ENCODE assay signal across 23 mouse cellular contexts in genomic region chr11:63879261-63879660, GRCm38 (mm10). TPM values are rescaled to one million over a fixed set of nuclear protein-coding genes. Genes with fewer than 3 reads are reported as not detected.
DNase-seq lines count a peak whose midpoint lies in the region; ATAC-seq and TF ChIP-seq lines count a peak whose summit lies in the region.
"Had no signal": no experiment of that assay in that cellular context is flagged by ENCODE, and none has a peak within 500 bp of the region (broad histone marks: within the 10 kb centered on the region; RNA-seq: fewer than 3 reads in every experiment).

No protein-coding gene starts in this region.

- ATAC-seq in heart, embryonic 13.5 days (ENCODE audit: extremely low read depth, insufficient number of reproducible peaks, low FRiP score, low TSS enrichment) = no peak
- no peak for ATAC-seq in lung, postnatal 0 days
- no peak; the same call in 1 of the 2 replicates for ATAC-seq in stomach, postnatal 0 days (ENCODE audit: low FRiP score, low TSS enrichment)
- ATAC-seq in midbrain, postnatal 0 days (ENCODE audit: low FRiP score) = no peak
- ATAC-seq: midbrain, embryonic 15.5 days had no signal

- DNase-seq in gastrocnemius, adult 18-20 months (ENCODE audit: low spot score) = peak; percentile 26
- no peak for DNase-seq in gastrocnemius, postnatal 10 days
- DNase-seq in heart, postnatal 36 days = no peak
- DNase-seq in lung, postnatal 0 days (ENCODE audit: low spot score) = peak; percentile 43
- DNase-seq in lung, postnatal 10 days = no peak
- DNase-seq in stomach, postnatal 0 days (ENCODE audit: low spot score) = no peak
- DNase-seq in midbrain, postnatal 0 days (ENCODE audit: low spot score) = no peak
- DNase-seq: adrenal gland, postnatal 25 days; cerebellum, adult 11 months; cerebellum, postnatal 25 days; embryo, embryonic 11 days; gastrocnemius, postnatal 14 days; kidney, adult 8-10 months; right cerebral cortex, postnatal 14 days; thymus, adult 18-20 months had no signal

- TF ChIP-seq EP300 in lung, postnatal 0 days (IDR thresholded peaks at IDR 0.05) = no peak
- TF ChIP-seq EP300 in stomach, postnatal 0 days (optimal IDR thresholded peaks at IDR 0.05) = peak; percentile 75

- intact Hi-C loops in heart, postnatal 36 days (cut with DNase I) = no loop called here

- no peak overlapping the region for H3K27ac ChIP-seq in heart, embryonic 13.5 days (replicated peaks)
- H3K27ac ChIP-seq in lung, postnatal 0 days (ENCODE audit: low read length) = no peak overlapping the region
- no peak overlapping the region for H3K27ac ChIP-seq in stomach, postnatal 0 days (replicated peaks)
- no peak overlapping the region for H3K27ac ChIP-seq in midbrain, postnatal 0 days (ENCODE audit: low read depth, low read length)
- H3K27ac ChIP-seq: forebrain, embryonic 10.5 days; heart, embryonic 15.5 days; hindbrain, embryonic 12.5 days; limb, embryonic 13.5 days; midbrain, embryonic 15.5 days; neural tube, embryonic 15.5 days had no signal

- H3K9ac ChIP-seq in heart, embryonic 13.5 days = no peak overlapping the region
- H3K9ac ChIP-seq in lung, postnatal 0 days (replicated peaks; ENCODE audit: low read depth) = no peak overlapping the region
- H3K9ac ChIP-seq in stomach, postnatal 0 days (ENCODE audit: low read length) = no peak overlapping the region
- H3K9ac ChIP-seq in midbrain, postnatal 0 days (replicated peaks; ENCODE audit: low read length, poor library complexity, severe bottlenecking) = no peak overlapping the region
- H3K9ac ChIP-seq: heart, embryonic 15.5 days; hindbrain, embryonic 12.5 days; limb, embryonic 13.5 days; midbrain, embryonic 15.5 days; neural tube, embryonic 15.5 days had no signal

- WGBS in heart, embryonic 13.5 days = 36% methylated on average over 10 of the region's 10 CpGs
- WGBS in lung, postnatal 0 days = 40% methylated on average over 10 of the region's 10 CpGs
- 27% methylated on average over 10 of the region's 10 CpGs for WGBS in stomach, postnatal 0 days
- WGBS in midbrain, postnatal 0 days = 75% methylated on average over 10 of the region's 10 CpGs

- peaks cover 5% of the 10 kb centered on the region; the same call in 1 of the 2 replicates for H3K4me1 ChIP-seq in heart, embryonic 13.5 days
- H3K4me1 ChIP-seq in lung, postnatal 0 days (ENCODE audit: insufficient read depth, low read depth, low read length) = no peaks in the 10 kb centered on the region
- H3K4me1 ChIP-seq in stomach, postnatal 0 days (replicated peaks; ENCODE audit: control insufficient read depth, insufficient read depth) = no peaks in the 10 kb centered on the region
- no peaks in the 10 kb centered on the region for H3K4me1 ChIP-seq in midbrain, postnatal 0 days (ENCODE audit: insufficient read depth, low read length)
- H3K4me1 ChIP-seq: forebrain, embryonic 10.5 days; heart, embryonic 15.5 days; hindbrain, embryonic 12.5 days; midbrain, embryonic 15.5 days; neural tube, embryonic 15.5 days had no signal

- TF ChIP-seq CTCF in lung, postnatal 0 days (IDR thresholded peaks at IDR 0.05) = no peak
- TF ChIP-seq CTCF in stomach, postnatal 0 days (IDR thresholded peaks at IDR 0.05; ENCODE audit: low read depth) = no peak
- TF ChIP-seq CTCF in midbrain, postnatal 0 days (IDR thresholded peaks at IDR 0.05) = no peak

- no peak overlapping the region for H3K4me3 ChIP-seq in heart, embryonic 13.5 days
- no peak overlapping the region for H3K4me3 ChIP-seq in lung, postnatal 0 days (ENCODE audit: low read depth, low read length)
- no peak overlapping the region for H3K4me3 ChIP-seq in stomach, postnatal 0 days (ENCODE audit: low read depth, low read length)
- no peak overlapping the region for H3K4me3 ChIP-seq in midbrain, postnatal 0 days (ENCODE audit: low read depth, low read length)
- H3K4me3 ChIP-seq: forebrain, embryonic 10.5 days; heart, embryonic 15.5 days; hindbrain, embryonic 12.5 days; limb, embryonic 13.5 days; midbrain, embryonic 15.5 days; neural tube, embryonic 15.5 days had no signal

- H3K4me2 ChIP-seq in heart, embryonic 13.5 days = peak overlapping the region; percentile 22; the same call in 1 of the 2 replicates
- H3K4me2 ChIP-seq in lung, postnatal 0 days (replicated peaks; ENCODE audit: low read depth, low read length) = no peak overlapping the region
- no peak overlapping the region for H3K4me2 ChIP-seq in stomach, postnatal 0 days (replicated peaks; ENCODE audit: low read depth)
- no peak overlapping the region for H3K4me2 ChIP-seq in midbrain, postnatal 0 days (ENCODE audit: low read depth, low read length, poor library complexity, severe bottlenecking)
- H3K4me2 ChIP-seq: heart, embryonic 15.5 days; hindbrain, embryonic 12.5 days; limb, embryonic 13.5 days; midbrain, embryonic 15.5 days; neural tube, embryonic 15.5 days had no signal

- no peaks in the 10 kb centered on the region for H3K9me3 ChIP-seq in heart, embryonic 13.5 days
- no peaks in the 10 kb centered on the region for H3K9me3 ChIP-seq in lung, postnatal 0 days (ENCODE audit: low read length)
- no peaks in the 10 kb centered on the region for H3K9me3 ChIP-seq in stomach, postnatal 0 days (ENCODE audit: control insufficient read depth, low read length)
- no peaks in the 10 kb centered on the region for H3K9me3 ChIP-seq in midbrain, postnatal 0 days (ENCODE audit: low read length)
- H3K9me3 ChIP-seq: forebrain, embryonic 10.5 days; heart, embryonic 15.5 days; hindbrain, embryonic 12.5 days; limb, embryonic 13.5 days; midbrain, embryonic 15.5 days; neural tube, embryonic 15.5 days had no signal

- H3K27me3 ChIP-seq in heart, embryonic 13.5 days (replicated peaks) = no peaks in the 10 kb centered on the region
- no peaks in the 10 kb centered on the region for H3K27me3 ChIP-seq in lung, postnatal 0 days (replicated peaks; ENCODE audit: insufficient read depth, low read length)
- H3K27me3 ChIP-seq in stomach, postnatal 0 days (ENCODE audit: control insufficient read depth, insufficient read depth, low read length) = no peaks in the 10 kb centered on the region
- no peaks in the 10 kb centered on the region for H3K27me3 ChIP-seq in midbrain, postnatal 0 days (ENCODE audit: insufficient read depth, low read length)
- H3K27me3 ChIP-seq: heart, embryonic 15.5 days; midbrain, embryonic 15.5 days; neural tube, embryonic 15.5 days had no signal

- H3K36me3 ChIP-seq in heart, embryonic 13.5 days = no peaks in the 10 kb centered on the region
- no peaks in the 10 kb centered on the region for H3K36me3 ChIP-seq in lung, postnatal 0 days (ENCODE audit: insufficient read depth, low read length)
- no peaks in the 10 kb centered on the region for H3K36me3 ChIP-seq in stomach, postnatal 0 days (ENCODE audit: control insufficient read depth, insufficient read depth, low read length)
- no peaks in the 10 kb centered on the region for H3K36me3 ChIP-seq in midbrain, postnatal 0 days (ENCODE audit: insufficient read depth, low read length)
- H3K36me3 ChIP-seq: forebrain, embryonic 10.5 days; heart, embryonic 15.5 days; hindbrain, embryonic 12.5 days; limb, embryonic 13.5 days; midbrain, embryonic 15.5 days; neural tube, embryonic 15.5 days had no signal

RNA-seq across cellular contexts. Expression of gene Hs3st3b1, which starts 42.8 kb away (rescaled TPM):
- under 1 TPM; 0.25 to 0.31 TPM for total RNA-seq in gastrocnemius, adult 18-20 months (2021)
- total RNA-seq in gastrocnemius, postnatal 10 days (2021) = under 1 TPM; 0.59 to 0.90 TPM
- 2.2 and 2.7 TPM in 2 replicates for polyA plus RNA-seq in heart, embryonic 13.5 days (2015; fragmentation: Nextera tagmentation; extraction: Ambion mirVana)
- total RNA-seq in heart, postnatal 36 days (2021) = 1 to 10 TPM in 1 of 2 experiments, under 1 TPM in 1; 0.89 to 1.1 TPM
- polyA plus RNA-seq in lung, postnatal 0 days (2015; fragmentation: Nextera tagmentation; extraction: Ambion mirVana) = 0.63 and 0.76 TPM in 2 replicates
- 6.9 and 8.3 TPM in 2 replicates for polyA plus RNA-seq in stomach, postnatal 0 days (2015; fragmentation: Nextera tagmentation; extraction: Ambion mirVana)
- 24.9 and 27.6 TPM in 2 replicates for total RNA-seq in midbrain, postnatal 0 days (2014; rRNA removed)
- polyA plus RNA-seq in midbrain, postnatal 0 days (2015; fragmentation: Nextera tagmentation; extraction: Ambion mirVana) = 7.9 and 9.0 TPM in 2 replicates
- total RNA-seq: MEL had no signal

Comparison
In these comparisons a context has a peak if more than half of its experiments do, and no peak if none do; other contexts are left out.
1. DNase-seq: peak in gastrocnemius, adult 18-20 months (single experiment) and lung, postnatal 0 days (single experiment); none in gastrocnemius, postnatal 10 days (single experiment), heart, postnatal 36 days (0 of 2), lung, postnatal 10 days (single experiment), stomach, postnatal 0 days (single experiment) and midbrain, postnatal 0 days (single experiment).
2. RNA of gene Hs3st3b1, which starts 42.8 kb away (total RNA-seq): 24.9 to 27.6 TPM in midbrain, postnatal 0 days; 0.89 to 1.1 TPM in heart, postnatal 36 days, 0.59 to 0.90 TPM in gastrocnemius, postnatal 10 days and 0.25 to 0.31 TPM in gastrocnemius, adult 18-20 months; every median in the first group is over 10 times any median in the second.